Mouse (Mus musculus) mesoderm, embryonic 11.5 days (tissue): ENCODE data around the gene Gm5788.
"Not testable (repeated sequence)": the region's sequence is repeated elsewhere in the genome, so short reads cannot be mapped to it uniquely, and the experiment has no call there.

ENCODE experiments used
- DNase-seq: peaks from one replicate; pipeline ENCODE4 v3.0.0-alpha.2; 2012; ENCODE audit warnings: low read depth, low spot score

Gene Gm5788

GRCm38 (mm10) chr12:87494421-87494820 lies at the start of gene Gm5788:
Gene Gm5788 (plus strand): TSS chr12:87494721.
- DNase-seq, result not testable (repeated sequence)

DNA sequence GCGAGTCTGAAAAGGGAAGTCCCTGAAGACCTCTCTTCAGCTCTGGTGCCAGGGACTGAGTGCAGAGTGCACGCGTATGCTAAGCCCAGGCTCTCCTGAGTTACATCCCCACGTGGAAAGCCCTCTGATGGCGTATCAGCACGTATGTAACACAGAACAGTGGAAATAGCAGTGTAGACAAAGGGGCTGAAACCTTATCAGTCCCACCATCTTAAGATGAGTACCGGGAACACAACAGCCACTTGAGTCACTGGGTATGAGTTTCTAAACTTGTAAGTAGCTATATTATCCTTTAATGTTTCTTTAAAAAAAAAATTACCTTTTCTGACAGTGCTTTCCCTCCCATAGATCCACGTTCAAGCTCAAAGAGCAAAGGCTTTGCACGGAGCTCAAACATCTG lies 45.1 kb upstream of the Gm5788 start:
- DNase-seq, result no peak

DNA sequence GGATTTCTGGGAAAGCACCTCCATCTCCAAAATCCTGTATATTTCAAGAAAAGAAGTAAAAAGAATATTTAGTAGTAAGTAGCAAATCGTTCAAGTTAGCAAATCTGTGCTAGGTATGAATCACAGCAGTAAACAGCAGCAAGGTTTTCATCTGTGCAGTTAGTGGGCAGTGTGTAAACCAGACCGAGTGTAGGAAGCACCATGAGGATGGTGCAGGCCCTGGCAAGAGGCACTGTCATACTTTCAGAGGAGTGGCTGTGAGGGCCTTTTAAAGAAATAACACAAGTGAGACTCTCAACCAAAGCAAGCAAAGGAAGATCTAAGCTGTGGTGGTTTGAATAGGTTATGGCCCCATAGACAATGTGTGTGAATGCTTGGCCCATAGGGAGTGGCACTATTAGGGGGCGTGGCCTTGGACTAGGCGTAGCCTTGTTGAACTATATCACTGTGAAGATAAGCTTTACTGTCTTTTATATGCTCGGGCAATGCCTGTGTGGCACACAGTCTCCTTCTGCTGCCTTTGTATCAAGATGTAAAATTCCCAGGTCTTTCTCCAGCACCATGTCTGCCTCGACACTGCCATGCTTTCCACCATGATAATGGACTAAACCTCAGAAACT lies 29.7 kb upstream of the Gm5788 start:
- no peak for DNase-seq

- no peak for DNase-seq
These were observed 24.0 kb upstream of the Gm5788 start for GRCm38 (mm10) chr12:87470263-87471136.

DNA sequence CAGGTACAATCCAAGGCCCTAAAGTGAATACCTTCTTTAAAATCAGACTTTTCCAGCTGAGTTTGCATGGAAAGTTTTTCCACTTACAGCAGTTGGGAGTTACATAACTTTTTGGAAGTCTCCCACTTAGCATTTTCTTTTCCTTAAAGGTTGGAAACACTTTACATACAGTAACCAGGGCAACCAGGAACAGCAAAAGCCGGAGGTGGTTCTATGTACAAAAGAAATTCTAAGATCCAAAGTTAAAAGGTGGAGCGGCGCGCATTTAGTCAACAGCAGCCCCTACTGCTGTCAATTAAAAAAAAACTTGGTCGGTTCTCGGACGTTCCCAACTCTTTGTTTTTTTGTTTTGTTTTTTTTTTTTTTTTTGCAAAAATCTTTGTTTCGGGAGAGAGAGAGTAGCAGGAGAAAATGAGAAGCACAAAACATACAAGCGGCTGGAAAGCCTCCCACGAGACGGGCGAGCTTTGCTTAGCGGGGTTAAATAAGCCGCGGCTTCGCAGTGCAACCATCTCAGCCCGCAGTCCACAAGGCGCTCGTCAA lies 23.0 kb upstream of the Gm5788 start:
- DNase-seq, result peak; percentile 18

- peak; percentile 97 for DNase-seq
These were observed 22.3 kb upstream of the Gm5788 start, which contains the start of gene Snw1 for GRCm38 (mm10) chr12:87471964-87472786. Gene Snw1 (minus strand): TSS chr12:87472274.

- no peak for DNase-seq
These were observed 19.8 kb upstream of the Gm5788 start for GRCm38 (mm10) chr12:87474756-87475155.

GRCm38 (mm10) chr12:87482482-87482881 lies 12.0 kb upstream of the Gm5788 start:
- not testable (repeated sequence) for DNase-seq

GRCm38 (mm10) chr12:87488683-87489082 lies 5.8 kb upstream of the Gm5788 start:
- DNase-seq, result not testable (repeated sequence)

- DNase-seq, result not testable (repeated sequence)
These were observed 19.5 kb downstream of the Gm5788 start, which contains the start of gene Gm8300 for GRCm38 (mm10) chr12:87514016-87514415. Gene Gm8300 (plus strand): TSS chr12:87514316.

DNA sequence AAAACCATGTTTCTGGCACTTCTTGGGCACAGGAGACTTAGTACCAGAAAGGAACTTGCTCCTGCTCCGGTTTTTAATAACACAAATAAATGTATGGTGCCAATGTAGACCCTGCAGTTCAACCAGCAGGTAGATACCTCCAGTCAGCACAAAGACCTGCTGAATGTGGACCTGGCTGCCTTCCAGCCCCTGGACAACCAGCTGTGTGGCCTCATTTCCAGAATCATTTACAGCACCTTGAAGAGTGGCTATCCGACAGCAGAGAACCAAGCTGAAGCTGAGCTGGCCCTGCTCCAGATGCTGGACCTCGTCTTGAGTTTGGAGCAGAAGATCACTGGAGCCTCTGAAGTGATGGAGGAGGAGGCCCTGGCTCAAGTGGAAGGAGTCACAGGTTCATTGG lies 25.1 kb downstream of the Gm5788 start:
- DNase-seq, result not testable (repeated sequence)

DNA sequence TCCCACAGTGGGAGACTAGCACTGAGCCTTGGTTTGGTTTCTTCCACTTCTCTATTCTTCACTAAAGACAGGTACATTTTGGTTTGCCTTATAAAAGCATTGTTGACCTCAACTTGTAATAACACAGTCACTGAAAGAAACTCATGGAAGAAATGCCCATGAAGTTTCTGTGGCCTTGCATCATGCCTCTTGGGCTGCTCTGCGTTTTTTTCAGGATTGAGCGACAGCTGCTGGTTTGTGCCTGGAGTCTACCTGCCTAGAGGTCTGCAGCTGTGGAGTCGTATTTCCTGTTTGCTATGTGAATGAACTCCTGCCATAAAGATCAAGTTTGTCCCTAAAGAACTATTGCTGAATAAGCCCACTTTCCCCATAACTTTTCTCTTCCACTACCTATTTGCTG lies 49.4 kb downstream of the Gm5788 start:
- no peak for DNase-seq
